Mouse (Mus musculus): Measurements from ENCODE around the gene Gm27029. TPM values are rescaled to one million over a fixed set of nuclear protein-coding genes. Genes with fewer than 3 reads are reported as not detected.

Gene Gm27029
- polyA plus RNA-seq, 1 experiment from 2014 or later: 9.3 TPM

DNA sequence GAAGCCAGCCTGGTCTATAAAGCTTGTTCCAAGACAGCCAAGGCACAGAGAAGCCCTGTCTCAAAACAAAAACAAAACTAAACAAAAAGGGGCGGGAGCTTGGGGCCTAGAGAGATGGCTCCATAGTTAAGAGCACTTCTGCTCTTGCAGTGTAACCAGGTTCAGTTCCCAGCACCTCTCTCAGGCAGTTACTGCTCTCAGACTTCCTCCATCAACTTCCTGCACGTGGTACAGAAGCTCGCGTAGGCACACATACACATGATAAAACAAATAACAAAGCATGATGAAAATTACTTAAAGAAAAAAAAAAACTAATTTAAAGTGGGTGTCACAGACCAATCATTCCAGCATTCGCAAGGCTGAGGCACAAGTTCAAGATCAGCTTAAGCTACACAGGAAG lies 4.4 kb downstream of the Gm27029 start:
- H3K9ac ChIP-seq (ENCODE audit: low read depth, low read length): no peak overlapping the region
- no peaks in the 10 kb centered on the region for H3K9me3 ChIP-seq (ENCODE audit: control insufficient read depth, low read length)
- H3K27me3 ChIP-seq (ENCODE audit: control insufficient read depth, insufficient read depth, low read length): no peaks in the 10 kb centered on the region
- no peak overlapping the region for H3K4me3 ChIP-seq (ENCODE audit: low read depth, low read length)
- 90% methylated on average over 5 of the region's 5 CpGs for WGBS
- ATAC-seq (ENCODE audit: low FRiP score) (no peak), DNase-seq (ENCODE audit: low spot score) (no peak)
- peaks cover 2% of the 10 kb centered on the region; the same call in 1 of the 2 replicates for H3K4me1 ChIP-seq (replicated peaks; ENCODE audit: control insufficient read depth, insufficient read depth, low read length)
- H3K27ac ChIP-seq (ENCODE audit: low read depth, low read length): no peak overlapping the region
- H3K4me2 ChIP-seq (replicated peaks; ENCODE audit: low read depth, low read length): no peak overlapping the region
- no peaks in the 10 kb centered on the region for H3K36me3 ChIP-seq (ENCODE audit: control insufficient read depth, insufficient read depth, low read length)

- no peak for ATAC-seq (ENCODE audit: low FRiP score)
- no peaks in the 10 kb centered on the region for H3K27me3 ChIP-seq (ENCODE audit: control insufficient read depth, insufficient read depth, low read length)
- no peaks in the 10 kb centered on the region for H3K36me3 ChIP-seq (ENCODE audit: control insufficient read depth, insufficient read depth, low read length)
- no peak overlapping the region for H3K9ac ChIP-seq (ENCODE audit: low read depth, low read length)
- H3K4me3 ChIP-seq (ENCODE audit: low read depth, low read length): no peak overlapping the region
- no peak overlapping the region for H3K27ac ChIP-seq (ENCODE audit: low read depth, low read length)
- H3K4me2 ChIP-seq (replicated peaks; ENCODE audit: low read depth, low read length): no peak overlapping the region
- 15% methylated on average over 3 of the region's 3 CpGs for WGBS
- peaks cover 2% of the 10 kb centered on the region; the same call in 1 of the 2 replicates for H3K4me1 ChIP-seq (replicated peaks; ENCODE audit: control insufficient read depth, insufficient read depth, low read length)
- DNase-seq (ENCODE audit: low spot score): no peak
- no peaks in the 10 kb centered on the region for H3K9me3 ChIP-seq (ENCODE audit: control insufficient read depth, low read length)
These were observed 5.0 kb downstream of the Gm27029 start for GRCm38 (mm10) chr11:101419610-101420009.

- 59% methylated on average over 6 of the region's 6 CpGs for WGBS
- Histone ChIP-seq H3K36me3 (ENCODE audit: control insufficient read depth, insufficient read depth, low read length) (no peaks in the 10 kb centered on the region), H3K4me2 (replicated peaks; ENCODE audit: low read depth, low read length) (no peak overlapping the region), H3K27ac (ENCODE audit: low read depth, low read length) (no peak overlapping the region), H3K9ac (ENCODE audit: low read depth, low read length) (no peak overlapping the region), H3K9me3 (ENCODE audit: control insufficient read depth, low read length) (no peaks in the 10 kb centered on the region), H3K4me1 (replicated peaks; ENCODE audit: control insufficient read depth, insufficient read depth, low read length) (no peaks in the 10 kb centered on the region), H3K4me3 (ENCODE audit: low read depth, low read length) (no peak overlapping the region), H3K27me3 (ENCODE audit: control insufficient read depth, insufficient read depth, low read length) (no peaks in the 10 kb centered on the region)
- DNase-seq (ENCODE audit: low spot score): no peak
- no peak for ATAC-seq (ENCODE audit: low FRiP score)
These were observed 5.6 kb downstream of the Gm27029 start for GRCm38 (mm10) chr11:101418991-101419390.

DNA sequence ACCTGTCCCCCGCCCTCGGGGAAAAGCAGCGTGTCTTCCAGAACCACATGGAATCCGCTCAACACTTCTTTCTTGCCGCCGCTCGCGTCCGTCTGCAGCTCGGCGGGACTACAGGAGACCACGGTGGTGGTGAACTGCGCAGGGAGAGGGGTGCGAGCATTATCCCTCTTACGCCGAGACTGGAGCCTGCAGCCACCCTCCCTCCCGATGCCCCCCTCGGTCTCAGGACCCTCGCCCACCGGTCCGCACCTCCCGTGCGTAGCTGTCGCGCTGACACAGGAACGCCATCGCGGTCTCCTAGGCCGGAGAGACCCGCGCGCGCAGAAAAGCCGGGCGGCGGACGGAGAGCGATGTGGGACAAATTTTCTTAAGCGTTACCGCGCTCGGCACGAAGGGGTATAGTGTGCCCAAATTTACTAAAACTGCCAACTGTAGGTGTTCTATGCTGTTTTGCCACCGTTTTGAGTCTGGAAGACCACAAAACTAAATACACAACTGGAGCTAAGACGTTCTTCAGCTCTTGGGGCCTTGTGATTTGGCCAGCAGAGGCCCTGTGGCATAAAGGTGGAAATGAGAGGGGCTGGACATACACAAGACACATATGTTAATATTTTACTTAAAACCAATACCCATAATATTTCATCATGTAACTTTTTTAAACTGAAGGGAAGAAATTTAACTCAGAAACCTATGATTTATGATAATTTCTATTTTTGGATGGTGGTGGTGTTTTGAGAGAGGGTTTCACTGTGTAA lies 7.3 kb downstream of the Gm27029 start, which contains the start of gene Aarsd1:
Gene Aarsd1 (minus strand): TSS at position 515 of the 755 bp plus-strand sequence.
- 0% methylated on average over 45 of the region's 45 CpGs for WGBS
- H3K27ac ChIP-seq (ENCODE audit: low read depth, low read length): peak within 1 kb of the TSS; percentile 55
- ATAC-seq (ENCODE audit: low FRiP score): peak; percentile 68
- H3K36me3 ChIP-seq (ENCODE audit: control insufficient read depth, insufficient read depth, low read length): no peaks in the 10 kb centered on the region
- peak within 1 kb of the TSS; percentile 90 for H3K9ac ChIP-seq (ENCODE audit: low read depth, low read length)
- no peaks in the 10 kb centered on the region for H3K4me1 ChIP-seq (replicated peaks; ENCODE audit: control insufficient read depth, insufficient read depth, low read length)
- H3K4me2 ChIP-seq (replicated peaks; ENCODE audit: low read depth, low read length): peak within 1 kb of the TSS; percentile 77
- H3K9me3 ChIP-seq (ENCODE audit: control insufficient read depth, low read length): no peaks in the 10 kb centered on the region
- no peaks in the 10 kb centered on the region for H3K27me3 ChIP-seq (ENCODE audit: control insufficient read depth, insufficient read depth, low read length)
- DNase-seq (ENCODE audit: low spot score): peak; percentile 93
- H3K4me3 ChIP-seq (ENCODE audit: low read depth, low read length): peak within 1 kb of the TSS; percentile 86

GRCm38 (mm10) chr11:101416433-101417100 lies 8.0 kb downstream of the Gm27029 start:
- H3K36me3 ChIP-seq (ENCODE audit: control insufficient read depth, insufficient read depth, low read length): no peaks in the 10 kb centered on the region
- peak overlapping the region; percentile 86 for H3K4me3 ChIP-seq (ENCODE audit: low read depth, low read length)
- no peaks in the 10 kb centered on the region for H3K27me3 ChIP-seq (ENCODE audit: control insufficient read depth, insufficient read depth, low read length)
- peak; percentile 14 for DNase-seq (ENCODE audit: low spot score)
- H3K9me3 ChIP-seq (ENCODE audit: control insufficient read depth, low read length): no peaks in the 10 kb centered on the region
- H3K27ac ChIP-seq (ENCODE audit: low read depth, low read length): peak overlapping the region; percentile 55; the same call in 1 of the 2 replicates
- peak overlapping the region; percentile 77 for H3K4me2 ChIP-seq (replicated peaks; ENCODE audit: low read depth, low read length)
- peak overlapping the region; percentile 90 for H3K9ac ChIP-seq (ENCODE audit: low read depth, low read length)
- ATAC-seq (ENCODE audit: low FRiP score): peak; percentile 49
- no peaks in the 10 kb centered on the region for H3K4me1 ChIP-seq (replicated peaks; ENCODE audit: control insufficient read depth, insufficient read depth, low read length)
- 4% methylated on average over 11 of the region's 11 CpGs for WGBS

DNA sequence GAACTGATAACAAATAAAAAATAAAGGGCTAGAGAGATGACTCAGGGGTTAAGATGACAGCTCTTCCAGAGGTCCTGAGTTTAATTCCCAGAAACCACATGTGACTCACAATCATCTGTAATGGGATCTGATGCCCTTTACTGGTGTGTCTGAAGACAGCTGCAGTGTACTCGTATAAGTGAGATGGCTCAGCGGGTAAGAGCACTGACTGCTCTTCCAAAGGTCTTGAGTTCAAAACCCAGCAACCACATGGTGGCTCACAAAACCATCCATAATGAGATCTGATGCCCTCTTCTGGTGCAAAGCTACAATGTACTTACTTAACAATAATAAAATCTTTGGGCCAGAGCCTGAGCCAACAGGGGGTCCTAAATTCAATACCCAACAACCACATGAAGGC lies 9.3 kb downstream of the Gm27029 start:
- ATAC-seq (ENCODE audit: low FRiP score): no peak
- Histone ChIP-seq H3K9me3 (ENCODE audit: control insufficient read depth, low read length) (no peaks in the 10 kb centered on the region), H3K36me3 (ENCODE audit: control insufficient read depth, insufficient read depth, low read length) (no peaks in the 10 kb centered on the region), H3K27me3 (ENCODE audit: control insufficient read depth, insufficient read depth, low read length) (no peaks in the 10 kb centered on the region), H3K4me1 (replicated peaks; ENCODE audit: control insufficient read depth, insufficient read depth, low read length) (no peaks in the 10 kb centered on the region), H3K4me3 (ENCODE audit: low read depth, low read length) (no peak overlapping the region), H3K27ac (ENCODE audit: low read depth, low read length) (no peak overlapping the region), H3K4me2 (replicated peaks; ENCODE audit: low read depth, low read length) (no peak overlapping the region), H3K9ac (ENCODE audit: low read depth, low read length) (no peak overlapping the region)
- no peak for DNase-seq (ENCODE audit: low spot score)
- 91% methylated on average over 2 of the region's 2 CpGs for WGBS

DNA sequence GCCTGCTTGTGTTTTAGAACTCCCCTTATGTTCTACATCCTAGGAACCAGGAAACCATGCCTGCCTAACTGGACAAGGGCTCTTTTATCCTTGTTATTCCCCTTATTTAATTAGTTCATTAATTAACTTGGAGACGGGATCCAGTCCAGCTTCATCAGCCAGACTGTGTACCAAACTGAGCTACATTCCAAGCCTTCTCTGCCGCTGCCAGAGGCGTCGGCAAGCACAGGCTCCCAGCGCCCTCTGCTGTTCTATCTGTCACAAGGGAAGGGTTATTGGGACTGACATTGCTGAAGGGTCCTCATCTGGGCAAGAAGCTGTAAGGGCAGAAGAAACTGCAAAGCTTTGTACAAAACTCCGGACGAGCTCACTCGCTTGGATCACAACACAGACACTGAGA lies 29.5 kb downstream of the Gm27029 start:
- DNase-seq (ENCODE audit: low spot score): peak; percentile 79
- no peak overlapping the region for H3K9ac ChIP-seq (ENCODE audit: low read depth, low read length)

DNA sequence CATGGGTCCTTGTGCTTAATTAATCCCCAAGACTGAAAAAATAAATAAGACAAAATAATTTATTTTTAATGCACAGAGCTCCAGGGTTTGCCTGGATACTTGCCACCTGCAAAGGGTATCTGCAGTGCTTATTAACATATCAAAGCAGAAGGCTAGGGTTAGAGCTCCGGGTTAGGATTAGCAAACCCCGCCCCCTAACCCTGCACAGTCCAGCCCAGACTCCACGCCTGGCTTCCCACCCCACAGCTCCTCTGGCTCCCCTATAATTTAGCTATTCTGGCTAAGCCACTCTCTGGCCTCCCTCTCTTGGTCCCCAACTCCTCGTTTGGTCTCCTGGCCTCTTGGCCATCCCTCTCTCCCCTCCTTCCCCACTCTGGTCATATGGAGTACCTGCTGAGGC lies 42.8 kb downstream of the Gm27029 start:
- WGBS: 13% methylated on average over 4 of the region's 4 CpGs
- H3K4me1 ChIP-seq (replicated peaks; ENCODE audit: control insufficient read depth, insufficient read depth, low read length): no peaks in the 10 kb centered on the region
- peak; percentile 7 for DNase-seq (ENCODE audit: low spot score)
- no peak for ATAC-seq (ENCODE audit: low FRiP score)
- no peaks in the 10 kb centered on the region for H3K27me3 ChIP-seq (ENCODE audit: control insufficient read depth, insufficient read depth, low read length)
- no peaks in the 10 kb centered on the region for H3K9me3 ChIP-seq (ENCODE audit: control insufficient read depth, low read length)
- no peak overlapping the region for H3K4me2 ChIP-seq (replicated peaks; ENCODE audit: low read depth, low read length)
- no peak overlapping the region for H3K9ac ChIP-seq (ENCODE audit: low read depth, low read length)
- H3K36me3 ChIP-seq (ENCODE audit: control insufficient read depth, insufficient read depth, low read length): no peaks in the 10 kb centered on the region
- H3K27ac ChIP-seq (ENCODE audit: low read depth, low read length): no peak overlapping the region
- H3K4me3 ChIP-seq (ENCODE audit: low read depth, low read length): no peak overlapping the region

More for the DNA sequence above, 29.5 kb downstream of the Gm27029 start:
- H3K27me3 ChIP-seq (ENCODE audit: control insufficient read depth, insufficient read depth, low read length): no peaks in the 10 kb centered on the region
- no peak overlapping the region for H3K27ac ChIP-seq (ENCODE audit: low read depth, low read length)
- ATAC-seq (ENCODE audit: low FRiP score): no peak
- no peak overlapping the region for H3K4me2 ChIP-seq (replicated peaks; ENCODE audit: low read depth, low read length)
- no peaks in the 10 kb centered on the region for H3K9me3 ChIP-seq (ENCODE audit: control insufficient read depth, low read length)
- 10% methylated on average over 8 of the region's 8 CpGs for WGBS
- H3K4me3 ChIP-seq (ENCODE audit: low read depth, low read length): no peak overlapping the region
- H3K4me1 ChIP-seq (replicated peaks; ENCODE audit: control insufficient read depth, insufficient read depth, low read length): no peaks in the 10 kb centered on the region
- H3K36me3 ChIP-seq (ENCODE audit: control insufficient read depth, insufficient read depth, low read length): no peaks in the 10 kb centered on the region

- no peak overlapping the region for H3K4me2 ChIP-seq (replicated peaks; ENCODE audit: low read depth, low read length)
- H3K27ac ChIP-seq (ENCODE audit: low read depth, low read length): no peak overlapping the region
- 88% methylated on average over 6 of the region's 6 CpGs for WGBS
- no peak overlapping the region for H3K4me3 ChIP-seq (ENCODE audit: low read depth, low read length)
- H3K9me3 ChIP-seq (ENCODE audit: control insufficient read depth, low read length): no peaks in the 10 kb centered on the region
- ATAC-seq (ENCODE audit: low FRiP score) (no peak), DNase-seq (ENCODE audit: low spot score) (no peak)
- no peaks in the 10 kb centered on the region for H3K27me3 ChIP-seq (ENCODE audit: control insufficient read depth, insufficient read depth, low read length)
- H3K36me3 ChIP-seq (ENCODE audit: control insufficient read depth, insufficient read depth, low read length): no peaks in the 10 kb centered on the region
- H3K4me1 ChIP-seq (replicated peaks; ENCODE audit: control insufficient read depth, insufficient read depth, low read length): no peaks in the 10 kb centered on the region
- H3K9ac ChIP-seq (ENCODE audit: low read depth, low read length): no peak overlapping the region
These were observed 45.7 kb downstream of the Gm27029 start for GRCm38 (mm10) chr11:101378926-101379325.
